Mouse (Mus musculus): Measurements from ENCODE around the gene Insc.

- TF ChIP-seq GATA1 (IDR thresholded peaks at IDR 0.05; ENCODE audit: borderline replicate concordance, low read length) (no peak), FLI1 (IDR thresholded peaks at IDR 0.05; ENCODE audit: low read length) (no peak)
Observed at GRCm38 (mm10) chr7:114893889-114894288, 150.4 kb downstream of the Insc start.
